Mouse (Mus musculus): Measurements from ENCODE around the gene Snx6. TPM values are rescaled to one million over a fixed set of nuclear protein-coding genes. Genes with fewer than 3 reads are reported as not detected.

Gene Snx6
- total RNA-seq, 2 experiments from 2014 or later, result 32.5 to 37.7 TPM

GRCm38 (mm10) chr12:54699394-54699793, 96.1 kb downstream of the Snx6 start:
- DNase-seq, result no peak

GRCm38 (mm10) chr12:54697791-54698250, 97.7 kb downstream of the Snx6 start:
- no peak for DNase-seq

- no peak for DNase-seq
Measured at GRCm38 (mm10) chr12:54697003-54697597, 98.4 kb downstream of the Snx6 start.

Other genes starting within 250 kb of the Snx6 start
- 10 to 100 TPM; 31.8 to 33.7 TPM for gene Sptssa, start 139.1 kb downstream of the Snx6 start, total RNA-seq (2021)
- gene Eapp, start 99.8 kb downstream of the Snx6 start, total RNA-seq (2021), result 10 to 100 TPM; 22.0 to 24.0 TPM
- gene Cfl2, start 67.2 kb upstream of the Snx6 start, total RNA-seq (2021), result 100 to 1,000 TPM; 862 to 872 TPM
- not detected for gene Gm20403, start 190.8 kb upstream of the Snx6 start, total RNA-seq (2021)
- gene Baz1a, start 218.6 kb upstream of the Snx6 start, total RNA-seq (2021), result 1 to 10 TPM; 5.8 to 9.0 TPM